Mouse (Mus musculus): ENCODE results near the gene Stx1a. TPM values are rescaled to one million over a fixed set of nuclear protein-coding genes. Genes with fewer than 3 reads are reported as not detected.

Gene Stx1a
- polyA plus RNA-seq, 1 experiment: 0.84 TPM

GRCm38 (mm10) chr5:134985633-134986297, 37.5 kb upstream of the Stx1a start, which contains the start of gene Cldn3:
Gene Cldn3, plus strand, starts transcription at chr5:134986214.
- no peak within 1 kb of the TSS for H3K27ac ChIP-seq (ENCODE audit: insufficient read depth, low read depth, low read length)
- H3K4me3 ChIP-seq (ENCODE audit: insufficient read depth, low read length): no peak within 1 kb of the TSS
- H3K4me1 ChIP-seq (ENCODE audit: control insufficient read depth, insufficient read depth, low read length): peaks cover 5% of the 10 kb centered on the region
- no peak for TF ChIP-seq POLR2A (IDR thresholded peaks at IDR 0.05; ENCODE audit: borderline replicate concordance, low read depth, low read length)
- no peak for TF ChIP-seq CTCF (IDR thresholded peaks at IDR 0.05; ENCODE audit: low read depth, low read length)

GRCm38 (mm10) chr5:134986298-134987268, 36.7 kb upstream of the Stx1a start:
- Histone ChIP-seq H3K4me3 (ENCODE audit: insufficient read depth, low read length) (no peak overlapping the region), H3K27ac (ENCODE audit: insufficient read depth, low read depth, low read length) (no peak overlapping the region), H3K4me1 (ENCODE audit: control insufficient read depth, insufficient read depth, low read length) (peaks cover 5% of the 10 kb centered on the region)
- no peak for TF ChIP-seq POLR2A (IDR thresholded peaks at IDR 0.05; ENCODE audit: borderline replicate concordance, low read depth, low read length)
- TF ChIP-seq CTCF (IDR thresholded peaks at IDR 0.05; ENCODE audit: low read depth, low read length): no peak

- no peak overlapping the region for H3K4me3 ChIP-seq (ENCODE audit: insufficient read depth, low read length)
- no peak overlapping the region for H3K27ac ChIP-seq (ENCODE audit: insufficient read depth, low read depth, low read length)
- TF ChIP-seq POLR2A (IDR thresholded peaks at IDR 0.05; ENCODE audit: borderline replicate concordance, low read depth, low read length): no peak
- TF ChIP-seq CTCF (IDR thresholded peaks at IDR 0.05; ENCODE audit: low read depth, low read length): no peak
- peaks cover 5% of the 10 kb centered on the region for H3K4me1 ChIP-seq (ENCODE audit: control insufficient read depth, insufficient read depth, low read length)
Observed at GRCm38 (mm10) chr5:134989166-134989565, 34.1 kb upstream of the Stx1a start.

GRCm38 (mm10) chr5:134989741-134990140, 33.5 kb upstream of the Stx1a start:
- H3K27ac ChIP-seq (ENCODE audit: insufficient read depth, low read depth, low read length): no peak overlapping the region
- H3K4me1 ChIP-seq (ENCODE audit: control insufficient read depth, insufficient read depth, low read length): peaks cover 5% of the 10 kb centered on the region
- no peak overlapping the region for H3K4me3 ChIP-seq (ENCODE audit: insufficient read depth, low read length)
- TF ChIP-seq POLR2A (IDR thresholded peaks at IDR 0.05; ENCODE audit: borderline replicate concordance, low read depth, low read length): no peak
- TF ChIP-seq CTCF (IDR thresholded peaks at IDR 0.05; ENCODE audit: low read depth, low read length): no peak

GRCm38 (mm10) chr5:134992566-134992965, 30.7 kb upstream of the Stx1a start:
- no peak overlapping the region for H3K4me3 ChIP-seq (ENCODE audit: insufficient read depth, low read length)
- H3K4me1 ChIP-seq (ENCODE audit: control insufficient read depth, insufficient read depth, low read length): peaks cover 5% of the 10 kb centered on the region
- TF ChIP-seq CTCF (IDR thresholded peaks at IDR 0.05; ENCODE audit: low read depth, low read length) (no peak), POLR2A (IDR thresholded peaks at IDR 0.05; ENCODE audit: borderline replicate concordance, low read depth, low read length) (no peak)
- no peak overlapping the region for H3K27ac ChIP-seq (ENCODE audit: insufficient read depth, low read depth, low read length)

GRCm38 (mm10) chr5:134998359-134998758, 24.9 kb upstream of the Stx1a start:
- H3K27ac ChIP-seq (ENCODE audit: insufficient read depth, low read depth, low read length): no peak overlapping the region
- H3K4me1 ChIP-seq (ENCODE audit: control insufficient read depth, insufficient read depth, low read length): 0 out of 2 replicates have a peak, but pooled peaks cover 2% of the 10 kb centered on the region
- H3K4me3 ChIP-seq (ENCODE audit: insufficient read depth, low read length): no peak overlapping the region
- TF ChIP-seq CTCF (IDR thresholded peaks at IDR 0.05; ENCODE audit: low read depth, low read length): no peak
- no peak for TF ChIP-seq POLR2A (IDR thresholded peaks at IDR 0.05; ENCODE audit: borderline replicate concordance, low read depth, low read length)

- no peak for TF ChIP-seq CTCF (IDR thresholded peaks at IDR 0.05; ENCODE audit: low read depth, low read length)
- no peak for TF ChIP-seq POLR2A (IDR thresholded peaks at IDR 0.05; ENCODE audit: borderline replicate concordance, low read depth, low read length)
- 0 out of 2 replicates have a peak, but pooled peaks cover 2% of the 10 kb centered on the region for H3K4me1 ChIP-seq (ENCODE audit: control insufficient read depth, insufficient read depth, low read length)
- H3K27ac ChIP-seq (ENCODE audit: insufficient read depth, low read depth, low read length): no peak overlapping the region
- no peak overlapping the region for H3K4me3 ChIP-seq (ENCODE audit: insufficient read depth, low read length)
Observed at GRCm38 (mm10) chr5:134999797-135000196, 23.5 kb upstream of the Stx1a start.

GRCm38 (mm10) chr5:135000751-135001150, 22.5 kb upstream of the Stx1a start:
- H3K4me1 ChIP-seq (ENCODE audit: control insufficient read depth, insufficient read depth, low read length): 0 out of 2 replicates have a peak, but pooled peaks cover 2% of the 10 kb centered on the region
- no peak overlapping the region for H3K27ac ChIP-seq (ENCODE audit: insufficient read depth, low read depth, low read length)
- no peak for TF ChIP-seq CTCF (IDR thresholded peaks at IDR 0.05; ENCODE audit: low read depth, low read length)
- TF ChIP-seq POLR2A (IDR thresholded peaks at IDR 0.05; ENCODE audit: borderline replicate concordance, low read depth, low read length): no peak
- H3K4me3 ChIP-seq (ENCODE audit: insufficient read depth, low read length): no peak overlapping the region

GRCm38 (mm10) chr5:135001309-135001708, 22.0 kb upstream of the Stx1a start:
- no peak overlapping the region for H3K4me3 ChIP-seq (ENCODE audit: insufficient read depth, low read length)
- H3K4me1 ChIP-seq (ENCODE audit: control insufficient read depth, insufficient read depth, low read length): 0 out of 2 replicates have a peak, but pooled peaks cover 2% of the 10 kb centered on the region
- H3K27ac ChIP-seq (ENCODE audit: insufficient read depth, low read depth, low read length): no peak overlapping the region
- TF ChIP-seq CTCF (IDR thresholded peaks at IDR 0.05; ENCODE audit: low read depth, low read length): no peak
- no peak for TF ChIP-seq POLR2A (IDR thresholded peaks at IDR 0.05; ENCODE audit: borderline replicate concordance, low read depth, low read length)
